Mouse (Mus musculus): ENCODE results near the gene Zbtb9.

DNA sequence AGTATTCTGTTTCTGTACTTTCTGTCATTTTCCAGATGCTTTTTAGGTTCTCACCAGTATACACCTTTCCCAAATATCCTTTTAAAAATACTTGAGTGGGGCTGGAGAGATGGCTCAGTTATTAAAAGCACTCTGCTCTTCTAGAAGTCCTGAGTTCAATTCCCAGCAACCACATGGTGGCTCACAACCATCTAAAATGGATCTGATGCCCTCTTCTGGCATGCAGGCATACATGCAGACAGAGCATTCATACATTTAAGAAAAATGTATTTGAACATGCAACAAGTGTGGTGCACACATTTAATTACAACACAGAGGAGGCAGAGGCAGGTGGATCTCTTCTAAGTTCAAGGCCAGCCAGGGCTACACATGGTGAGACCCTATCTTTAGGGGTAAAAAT lies 2.4 kb downstream of the Zbtb9 start:
- TF ChIP-seq CTCF (IDR thresholded peaks at IDR 0.05; ENCODE audit: low read depth) (peak; percentile 54), EP300 (IDR thresholded peaks at IDR 0.05; ENCODE audit: low read depth) (no peak)

Data from liver, embryonic 14.5 days (tissue).